Mouse (Mus musculus) left cerebral cortex, postnatal 4 days (tissue): Measurements from ENCODE around the gene Klrd1. TPM values are rescaled to one million over a fixed set of nuclear protein-coding genes. Genes with fewer than 3 reads are reported as not detected.

Experiments used
- total RNA-seq, 2 experiments: library from RNA; stranded (reverse); gene quantifications; 2 replicates each; pipeline ENCODE4 v1.2.3; 2021

The Klrd1 gene
- total RNA-seq, 2 experiments from 2014 or later = not detected

Other genes starting within 250 kb of the Klrd1 start
- under 1 TPM in 1 of 2 experiments, not detected in 1; 0.28 TPM for gene Clec12a, start 249.1 kb upstream of the Klrd1 start, total RNA-seq
- not detected for gene Clec12b, start 205.9 kb upstream of the Klrd1 start, total RNA-seq
- gene Clec1b, start 194.5 kb upstream of the Klrd1 start, total RNA-seq = under 1 TPM in 1 of 2 experiments, not detected in 1; 0.68 TPM
- not detected for gene Clec9a, start 182.9 kb upstream of the Klrd1 start, total RNA-seq
- gene Clec1a, start 139.8 kb upstream of the Klrd1 start, total RNA-seq = 1 to 10 TPM; 1.3 to 2.1 TPM
- gene Olr1, start 84.6 kb upstream of the Klrd1 start, total RNA-seq = not detected
- not detected for gene Tmem52b, start 79.2 kb upstream of the Klrd1 start, total RNA-seq
- 100 to 1,000 TPM; 206 to 217 TPM for gene Gabarapl1, start 58.6 kb upstream of the Klrd1 start, total RNA-seq
- not detected for gene Klre1, start 13.9 kb upstream of the Klrd1 start, total RNA-seq
- not detected for gene Klrk1, start 32.1 kb downstream of the Klrd1 start, total RNA-seq
- not detected for gene Klrc3, start 51.6 kb downstream of the Klrd1 start, total RNA-seq
- gene Klrc2, start 68.9 kb downstream of the Klrd1 start, total RNA-seq = not detected
- not detected for gene Klrc1, start 87.2 kb downstream of the Klrd1 start, total RNA-seq
- gene Klri1, start 125.3 kb downstream of the Klrd1 start, total RNA-seq = not detected
- not detected for gene Klri2, start 148.7 kb downstream of the Klrd1 start, total RNA-seq
- not detected for gene Gm156, start 192.5 kb downstream of the Klrd1 start, total RNA-seq